Mouse (Mus musculus) midbrain, embryonic 15.5 days (tissue): ENCODE results near the gene Zfp697. TPM values are rescaled to one million over a fixed set of nuclear protein-coding genes. Genes with fewer than 3 reads are reported as not detected.

Experiments used
- ATAC-seq: fragments of 200-750 bp; cut with Nextera tagmentation; replicated peaks from 2 replicates; pipeline ENCODE4 v1.8.0; 2017; ENCODE audit warnings: moderate TSS enrichment
- H3K27ac ChIP-seq: fragments of 300-500 bp; sonication (generic); 2 replicates; pipeline ENCODE4 v1.5.1; 2015; ENCODE audit warnings: mild to moderate bottlenecking, inconsistent platforms
- H3K27me3 ChIP-seq: fragments of 300-500 bp; sonication (generic); replicated peaks from 2 replicates; pipeline ENCODE4 v1.6.1; 2015; ENCODE audit warnings: inconsistent platforms
- H3K36me3 ChIP-seq: fragments of 300-500 bp; sonication (generic); replicated peaks from 2 replicates; pipeline ENCODE4 v1.6.1; 2015; ENCODE audit warnings: inconsistent platforms
- H3K4me1 ChIP-seq: fragments of 300-500 bp; sonication (generic); 2 replicates; pipeline ENCODE4 v1.6.1; 2015; ENCODE audit warnings: inconsistent platforms
- H3K4me2 ChIP-seq: fragments of 300-500 bp; sonication (generic); 2 replicates; pipeline ENCODE4 v1.6.1; 2015; ENCODE audit warnings: inconsistent platforms, mild to moderate bottlenecking, moderate library complexity
- H3K4me3 ChIP-seq: fragments of 300-500 bp; sonication (generic); 2 replicates; pipeline ENCODE4 v1.5.1; 2015; ENCODE audit warnings: mild to moderate bottlenecking, inconsistent platforms
- H3K9ac ChIP-seq: fragments of 300-500 bp; sonication (generic); 2 replicates; pipeline ENCODE4 v1.6.1; 2015; ENCODE audit warnings: mild to moderate bottlenecking, inconsistent platforms
- H3K9me3 ChIP-seq: fragments of 300-500 bp; sonication (generic); 2 replicates; pipeline ENCODE4 v1.6.1; 2016; ENCODE audit warnings: inconsistent platforms
- WGBS: fragments of 180-500 bp; shearing (Covaris S2); methylation state at CpG from one replicate; pipeline ENCODE4 v1.1.7; 2015; ENCODE audit warnings: mixed read lengths; 5-methylcytosine and 5-hydroxymethylcytosine counted together
- polyA plus RNA-seq: library from polyadenylated mRNA; unstranded; fragments of >200 nt; fragmentation: Nextera tagmentation; extraction: Ambion mirVana; gene quantifications from 2 replicates; pipeline ENCODE4 v1.2.1, GENCODE M21; 2015

The Zfp697 gene
- polyA plus RNA-seq, 1 experiment from 2014 or later = 19.8 TPM

DNA sequence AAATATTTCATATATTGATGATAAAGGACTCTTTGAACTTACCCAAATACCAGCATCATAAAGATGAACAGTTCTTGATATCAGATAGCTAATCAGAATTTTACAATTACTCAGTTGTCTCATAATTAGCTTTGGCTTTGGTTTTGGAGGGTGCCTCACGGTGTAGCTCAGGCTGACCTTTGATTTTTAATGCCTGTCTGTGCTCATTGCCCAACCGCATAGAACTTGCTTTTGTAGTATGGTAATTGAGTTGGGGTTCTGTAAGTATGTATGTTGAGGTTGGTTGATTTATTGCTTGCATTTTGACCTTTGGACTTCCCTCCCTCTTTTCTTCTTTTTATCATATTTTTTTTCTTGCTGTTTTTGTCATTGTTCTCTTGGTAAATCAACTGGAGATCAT lies 31.5 kb downstream of the Zfp697 start:
- WGBS = 82% methylated on average over 2 of the region's 2 CpGs
- no peaks in the 10 kb centered on the region; the same call in 1 of the 2 replicates for H3K4me1 ChIP-seq

DNA sequence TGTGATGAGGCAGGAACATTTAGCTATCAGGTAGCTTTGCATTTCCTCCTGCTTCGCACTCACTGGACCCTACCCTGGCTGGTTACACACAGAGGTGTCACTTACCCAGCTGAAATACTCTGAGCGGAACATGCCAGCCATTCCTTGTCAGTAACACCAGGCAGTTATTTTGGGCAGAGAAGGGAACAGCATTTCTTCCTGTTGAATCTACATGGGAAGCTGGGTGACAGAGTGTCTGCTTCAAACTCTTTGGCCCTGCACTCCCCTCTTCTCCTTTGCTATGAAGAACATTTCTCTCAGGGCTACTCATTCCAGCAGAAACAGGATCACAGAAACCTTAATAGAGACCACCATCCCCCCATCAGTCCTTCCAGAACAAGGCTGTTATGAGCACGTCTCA lies 32.0 kb downstream of the Zfp697 start:
- H3K9ac ChIP-seq = no peak overlapping the region
- no peaks in the 10 kb centered on the region; the same call in 1 of the 2 replicates for H3K4me1 ChIP-seq
- H3K4me3 ChIP-seq = no peak overlapping the region
- H3K36me3 ChIP-seq = no peaks in the 10 kb centered on the region
- WGBS = 87% methylated on average over 3 of the region's 3 CpGs
- H3K4me2 ChIP-seq = no peak overlapping the region
- no peak overlapping the region for H3K27ac ChIP-seq
- no peak for ATAC-seq
- H3K27me3 ChIP-seq = no peaks in the 10 kb centered on the region
- no peaks in the 10 kb centered on the region for H3K9me3 ChIP-seq

More for the DNA sequence above, 31.5 kb downstream of the Zfp697 start:
- H3K27ac ChIP-seq = no peak overlapping the region
- H3K9ac ChIP-seq = no peak overlapping the region
- ATAC-seq = no peak
- H3K4me2 ChIP-seq = no peak overlapping the region
- H3K4me3 ChIP-seq = no peak overlapping the region
- no peaks in the 10 kb centered on the region for H3K27me3 ChIP-seq
- no peaks in the 10 kb centered on the region for H3K36me3 ChIP-seq
- H3K9me3 ChIP-seq = no peaks in the 10 kb centered on the region

DNA sequence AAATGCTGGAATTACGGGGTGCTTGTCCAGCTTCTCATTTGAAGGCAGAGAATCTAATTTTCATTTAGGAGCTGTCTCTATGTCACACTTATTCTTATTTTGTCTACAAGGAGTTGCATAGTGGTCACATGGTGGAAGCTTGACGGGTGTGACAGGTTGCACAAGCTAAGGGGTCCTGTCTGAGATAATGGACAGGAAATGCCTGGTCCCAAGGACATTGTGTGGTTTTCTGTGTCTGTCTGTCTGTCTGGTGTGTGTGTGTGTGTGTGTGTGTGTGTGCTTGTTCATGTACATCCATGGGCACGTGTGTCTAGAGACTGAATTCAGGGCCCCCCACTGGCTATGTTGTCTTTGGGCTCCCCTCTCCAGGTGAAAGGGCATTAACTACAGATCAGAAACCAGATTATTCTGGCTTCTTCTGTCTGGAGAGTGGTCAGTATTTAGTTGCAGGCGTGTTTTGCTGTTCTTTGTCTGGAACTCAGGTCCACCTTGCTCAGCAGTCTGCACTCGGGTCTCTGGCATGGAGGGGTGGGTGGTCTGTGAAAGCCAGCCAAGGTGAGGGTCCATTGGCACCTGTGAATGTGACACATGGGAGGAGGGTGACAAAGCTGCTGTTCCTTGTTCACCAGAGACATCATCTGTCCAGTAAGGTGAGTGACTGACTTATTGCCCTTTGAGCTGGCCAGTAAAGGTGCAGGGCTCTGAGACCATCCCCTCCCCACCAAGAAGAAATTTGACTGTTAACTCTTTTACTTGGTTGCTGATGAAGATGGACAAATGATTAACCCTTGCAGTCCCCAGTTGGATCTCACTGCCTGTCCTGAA lies 34.4 kb downstream of the Zfp697 start:
- 81% methylated on average over 5 of the region's 5 CpGs for WGBS
- Histone ChIP-seq H3K4me2 (no peak overlapping the region), H3K36me3 (no peaks in the 10 kb centered on the region), H3K27me3 (no peaks in the 10 kb centered on the region), H3K4me1 (no peaks in the 10 kb centered on the region; the same call in 1 of the 2 replicates), H3K9me3 (no peaks in the 10 kb centered on the region), H3K4me3 (no peak overlapping the region), H3K9ac (no peak overlapping the region), H3K27ac (no peak overlapping the region)
- peak; percentile 27; the same call in 1 of the 2 replicates for ATAC-seq

DNA sequence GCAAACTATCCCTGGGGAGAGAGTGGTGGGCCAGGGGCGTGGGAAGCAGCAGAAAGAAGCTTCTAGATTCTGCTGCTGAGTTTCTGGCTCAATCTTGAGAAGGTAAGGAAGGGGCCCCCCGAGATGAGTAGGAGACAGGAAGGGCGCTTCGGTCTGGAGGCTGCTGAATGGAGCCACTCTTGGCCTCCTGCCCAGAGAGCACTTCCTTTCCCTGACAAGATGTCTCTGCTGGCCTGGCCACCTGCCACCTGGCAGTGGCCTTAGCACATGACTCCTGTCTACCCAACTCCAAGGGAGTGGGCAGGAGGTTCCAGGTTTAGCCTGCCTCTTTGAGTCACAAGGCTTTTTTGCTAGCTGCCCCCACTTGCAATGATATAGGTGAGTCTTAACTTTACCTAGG lies 35.1 kb downstream of the Zfp697 start:
- Histone ChIP-seq H3K9ac (no peak overlapping the region), H3K27me3 (no peaks in the 10 kb centered on the region), H3K4me1 (no peaks in the 10 kb centered on the region; the same call in 1 of the 2 replicates), H3K4me2 (no peak overlapping the region), H3K27ac (no peak overlapping the region), H3K9me3 (no peaks in the 10 kb centered on the region), H3K36me3 (no peaks in the 10 kb centered on the region), H3K4me3 (no peak overlapping the region)
- 59% methylated on average over 4 of the region's 4 CpGs for WGBS
- ATAC-seq = peak; percentile 65

DNA sequence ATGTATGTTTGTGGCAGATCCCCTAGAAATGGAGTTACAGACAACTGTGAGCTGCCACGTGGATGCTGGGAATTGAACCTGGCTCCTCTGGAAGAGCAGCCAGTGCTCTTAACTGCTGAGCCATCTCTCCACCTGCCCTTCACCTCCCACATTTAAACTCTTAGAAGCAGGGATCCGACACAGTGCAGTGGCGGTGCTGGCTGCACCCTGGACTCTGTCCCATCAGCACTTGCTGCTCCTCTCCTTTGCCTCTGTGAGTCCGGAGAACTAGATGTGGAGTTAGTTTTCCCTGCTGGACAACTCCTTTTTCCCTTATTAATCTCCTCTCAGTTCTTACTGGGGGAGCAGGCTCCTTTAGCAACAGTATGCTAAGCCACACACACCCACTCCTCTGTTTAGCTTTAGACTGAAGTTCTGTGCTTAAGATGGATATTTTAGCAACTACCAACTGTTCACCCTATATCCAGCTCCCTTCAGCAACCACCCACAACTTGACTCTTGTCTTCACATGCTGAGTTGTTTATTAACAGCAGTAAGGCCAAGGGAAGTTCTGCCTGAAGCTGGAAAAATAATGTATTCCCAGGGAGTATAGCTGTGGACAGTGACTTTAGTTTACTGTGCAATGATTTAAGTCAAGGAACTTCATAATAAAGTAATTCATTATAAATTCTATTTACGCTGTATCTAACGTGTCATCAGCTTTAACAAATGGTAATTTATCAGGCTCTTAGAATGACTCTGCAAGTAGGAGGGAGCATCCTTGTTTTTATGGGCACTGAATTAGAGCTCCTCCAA lies 36.9 kb downstream of the Zfp697 start:
- Histone ChIP-seq H3K4me3 (no peak overlapping the region), H3K9me3 (no peaks in the 10 kb centered on the region), H3K36me3 (no peaks in the 10 kb centered on the region), H3K4me1 (no peaks in the 10 kb centered on the region; the same call in 1 of the 2 replicates), H3K9ac (no peak overlapping the region), H3K27me3 (no peaks in the 10 kb centered on the region), H3K4me2 (no peak overlapping the region), H3K27ac (no peak overlapping the region)
- no peak for ATAC-seq
- WGBS = 82% methylated on average over 6 of the region's 6 CpGs

DNA sequence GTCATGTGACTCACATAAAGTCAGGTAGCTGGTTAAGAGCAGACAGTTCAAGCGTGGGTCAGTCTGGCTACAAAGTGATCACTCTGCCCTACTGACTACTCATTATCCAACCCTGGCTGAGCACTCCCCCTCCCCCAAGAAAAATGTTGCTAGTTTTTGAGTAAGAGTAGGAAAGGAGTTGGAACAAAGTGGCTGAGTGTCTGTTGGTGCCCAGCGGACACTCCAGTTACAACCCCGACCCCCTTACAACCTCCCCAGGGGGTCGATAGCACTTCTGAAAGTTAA lies 37.5 kb downstream of the Zfp697 start:
- Histone ChIP-seq H3K9me3 (no peaks in the 10 kb centered on the region), H3K27me3 (no peaks in the 10 kb centered on the region), H3K27ac (no peak overlapping the region), H3K4me3 (no peak overlapping the region), H3K36me3 (no peaks in the 10 kb centered on the region), H3K4me1 (no peaks in the 10 kb centered on the region; the same call in 1 of the 2 replicates), H3K4me2 (no peak overlapping the region), H3K9ac (no peak overlapping the region)
- no peak for ATAC-seq
- 48% methylated on average over 4 of the region's 4 CpGs for whole genome bisulfite sequencing

DNA sequence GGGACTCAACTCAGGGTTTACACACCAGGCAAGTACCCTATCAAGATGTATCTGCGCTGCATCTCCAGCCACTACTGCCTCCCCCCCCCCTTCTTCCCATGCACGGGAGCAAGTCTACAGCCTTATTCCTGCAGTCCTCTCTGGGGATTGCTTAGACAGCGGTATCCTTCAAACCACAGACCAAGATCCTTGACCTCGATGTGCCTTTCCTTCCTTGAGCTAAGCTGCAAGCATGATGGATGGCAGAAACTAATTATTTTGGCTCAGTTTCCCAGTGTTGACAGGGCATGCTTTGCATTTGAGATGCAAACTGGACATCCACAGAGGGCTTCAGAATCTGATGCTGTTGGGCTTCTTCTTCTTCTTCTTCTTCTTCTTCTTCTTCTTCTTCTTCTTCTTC lies 40.7 kb downstream of the Zfp697 start:
- peaks cover 11% of the 10 kb centered on the region for H3K4me1 ChIP-seq
- no peak overlapping the region for H3K4me3 ChIP-seq
- H3K36me3 ChIP-seq = no peaks in the 10 kb centered on the region
- no peaks in the 10 kb centered on the region for H3K27me3 ChIP-seq
- H3K27ac ChIP-seq = no peak overlapping the region
- no peaks in the 10 kb centered on the region for H3K9me3 ChIP-seq
- no peak overlapping the region for H3K9ac ChIP-seq
- no peak for ATAC-seq
- H3K4me2 ChIP-seq = no peak overlapping the region
- WGBS = 93% methylated on average over 4 of the region's 4 CpGs

DNA sequence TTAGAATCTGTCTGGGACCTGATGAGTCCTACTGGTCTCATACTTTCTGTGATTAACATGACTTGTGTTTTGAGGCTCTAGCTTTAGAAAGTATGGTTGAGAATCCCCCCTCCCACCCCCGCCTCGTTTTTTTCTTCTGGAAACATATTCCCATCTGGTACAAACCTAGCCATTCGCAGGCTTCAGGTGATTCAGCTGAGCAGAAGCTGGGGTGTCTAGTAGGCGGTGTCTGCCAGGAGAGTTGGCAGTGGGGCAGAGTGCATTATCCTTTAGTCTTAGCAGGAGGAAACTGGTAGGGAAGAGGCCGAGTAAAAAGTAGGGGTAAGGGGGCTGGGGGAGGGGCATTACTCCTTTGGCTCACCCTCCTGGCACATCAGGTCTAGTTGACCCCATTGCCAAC lies 44.5 kb downstream of the Zfp697 start:
- peak overlapping the region; percentile 51 for H3K4me3 ChIP-seq

DNA sequence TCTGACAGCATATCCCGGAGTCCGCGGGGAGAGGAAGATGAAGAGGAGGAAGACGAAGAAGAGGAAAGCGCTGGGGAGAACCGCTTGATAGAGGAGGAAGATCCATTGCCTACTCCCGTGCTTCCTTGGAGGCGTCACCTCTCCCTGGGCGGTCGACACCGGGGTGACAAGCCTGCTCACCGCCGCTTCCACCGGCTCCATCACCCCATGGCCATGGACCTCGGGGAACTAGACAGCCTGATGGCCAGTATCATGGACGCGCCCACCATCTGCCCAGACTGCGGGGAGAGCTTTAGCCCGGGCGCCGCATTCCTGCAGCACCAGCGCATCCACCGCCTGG lies 45.0 kb downstream of the Zfp697 start:
- Histone ChIP-seq H3K4me1 (peaks cover 23% of the 10 kb centered on the region), H3K4me3 (peak overlapping the region; percentile 51), H3K9ac (peak overlapping the region; percentile 39; the same call in 1 of the 2 replicates), H3K27ac (0 out of 2 replicates have a peak overlapping the region, but pooled peaks have one; percentile 14), H3K36me3 (no peaks in the 10 kb centered on the region), H3K27me3 (peaks cover 6% of the 10 kb centered on the region; the same call in 1 of the 2 replicates), H3K4me2 (peak overlapping the region; percentile 85), H3K9me3 (no peaks in the 10 kb centered on the region)
- ATAC-seq = no peak
- WGBS = 6% methylated on average over 23 of the region's 23 CpGs

More for the DNA sequence above, 44.5 kb downstream of the Zfp697 start:
- peak; percentile 5; the same call in 1 of the 2 replicates for ATAC-seq
- H3K27ac ChIP-seq = no peak overlapping the region
- H3K27me3 ChIP-seq = peaks cover 6% of the 10 kb centered on the region; the same call in 1 of the 2 replicates
- H3K9me3 ChIP-seq = no peaks in the 10 kb centered on the region
- no peak overlapping the region for H3K9ac ChIP-seq
- 41% methylated on average over 5 of the region's 5 CpGs for WGBS
- H3K4me1 ChIP-seq = peaks cover 23% of the 10 kb centered on the region
- no peaks in the 10 kb centered on the region for H3K36me3 ChIP-seq
- H3K4me2 ChIP-seq = peak overlapping the region; percentile 85

DNA sequence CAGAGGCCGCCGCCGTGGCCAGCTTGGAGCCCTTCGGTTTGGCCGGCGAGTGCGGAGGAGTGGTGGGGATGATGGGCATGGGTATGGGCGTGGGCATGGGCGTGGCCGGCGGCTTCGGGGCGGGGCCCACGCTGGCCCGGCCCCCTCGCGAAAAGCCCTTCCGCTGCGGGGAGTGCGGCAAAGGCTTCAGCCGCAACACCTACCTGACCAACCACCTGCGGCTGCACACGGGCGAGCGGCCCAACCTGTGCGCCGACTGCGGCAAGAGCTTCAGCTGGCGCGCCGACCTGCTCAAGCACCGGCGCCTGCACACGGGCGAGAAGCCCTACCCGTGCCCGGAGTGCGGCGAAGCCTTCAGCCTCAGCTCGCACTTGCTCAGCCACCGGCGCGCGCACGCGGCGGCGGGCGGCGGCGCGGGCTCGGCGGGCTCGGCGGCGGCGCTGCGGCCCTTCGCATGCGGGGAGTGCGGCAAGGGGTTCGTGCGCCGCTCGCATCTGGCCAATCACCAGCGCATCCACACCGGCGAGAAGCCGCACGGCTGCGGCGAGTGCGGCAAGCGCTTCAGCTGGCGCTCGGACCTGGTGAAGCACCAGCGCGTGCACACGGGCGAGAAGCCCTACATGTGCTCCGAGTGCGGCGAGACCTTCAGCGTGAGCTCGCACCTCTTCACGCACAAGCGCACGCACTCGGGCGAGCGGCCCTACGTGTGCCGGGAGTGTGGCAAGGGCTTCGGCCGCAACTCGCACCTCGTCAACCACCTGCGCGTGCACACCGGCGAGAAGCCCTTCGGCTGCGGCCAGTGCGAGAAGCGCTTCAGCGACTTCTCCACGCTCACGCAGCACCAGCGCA lies 45.6 kb downstream of the Zfp697 start:
- peaks cover 6% of the 10 kb centered on the region; the same call in 1 of the 2 replicates for H3K27me3 ChIP-seq
- H3K36me3 ChIP-seq = no peaks in the 10 kb centered on the region
- H3K4me3 ChIP-seq = peak overlapping the region; percentile 51
- no peaks in the 10 kb centered on the region for H3K9me3 ChIP-seq
- peak overlapping the region; percentile 39 for H3K9ac ChIP-seq
- WGBS = under 1% methylated on average over 110 of the region's 110 CpGs
- 0 out of 2 replicates have a peak overlapping the region, but pooled peaks have one; percentile 14 for H3K27ac ChIP-seq
- H3K4me1 ChIP-seq = peaks cover 23% of the 10 kb centered on the region
- peak; percentile 91 for ATAC-seq
- H3K4me2 ChIP-seq = peak overlapping the region; percentile 85

DNA sequence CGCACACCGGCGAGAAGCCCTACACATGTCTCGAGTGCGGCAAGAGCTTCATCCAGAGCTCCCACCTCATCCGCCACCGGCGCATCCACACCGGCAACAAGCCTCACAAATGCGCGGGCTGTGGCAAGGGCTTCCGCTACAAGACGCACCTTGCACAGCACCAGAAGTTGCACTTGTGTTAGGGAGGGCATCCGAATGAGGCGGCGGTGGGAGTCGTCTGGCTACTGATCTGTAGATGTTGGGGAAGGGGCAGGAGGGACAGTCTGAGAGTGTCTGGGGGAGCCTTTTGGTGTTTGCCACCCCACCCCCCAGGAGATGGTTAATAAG lies 46.2 kb downstream of the Zfp697 start:
- Histone ChIP-seq H3K9me3 (no peaks in the 10 kb centered on the region), H3K27ac (no peak overlapping the region), H3K9ac (peak overlapping the region; percentile 39), H3K4me3 (peak overlapping the region; percentile 51), H3K27me3 (peaks cover 6% of the 10 kb centered on the region; the same call in 1 of the 2 replicates), H3K4me1 (peaks cover 23% of the 10 kb centered on the region), H3K4me2 (peak overlapping the region; percentile 85), H3K36me3 (no peaks in the 10 kb centered on the region)
- ATAC-seq = no peak; the same call in 1 of the 2 replicates
- 10% methylated on average over 17 of the region's 17 CpGs for WGBS
